Mouse (Mus musculus): ENCODE measurements around the gene Retreg1. TPM values are rescaled to one million over a fixed set of nuclear protein-coding genes. Genes with fewer than 3 reads are reported as not detected.
A peak's percentile ranks its signal among the peaks of the same experiment; 100 is the strongest.

Retreg1 gene
- polyA plus RNA-seq, 1 experiment, result 24.3 TPM

- no peak for TF ChIP-seq CTCF (IDR thresholded peaks at IDR 0.05; ENCODE audit: extremely low read depth, insufficient read depth, low read length)
- Histone ChIP-seq H3K4me3 (ENCODE audit: insufficient read depth, low read length) (no peak overlapping the region), H3K27ac (ENCODE audit: insufficient read depth, low read length) (no peak overlapping the region), H3K4me1 (ENCODE audit: control insufficient read depth, insufficient read depth, low read length) (peaks cover 21% of the 10 kb centered on the region)
Measured at GRCm38 (mm10) chr15:25930657-25931056, 87.7 kb downstream of the Retreg1 start.

- Histone ChIP-seq H3K27ac (ENCODE audit: insufficient read depth, low read length) (no peak overlapping the region), H3K4me3 (ENCODE audit: insufficient read depth, low read length) (no peak overlapping the region), H3K4me1 (ENCODE audit: control insufficient read depth, insufficient read depth, low read length) (peaks cover 19% of the 10 kb centered on the region)
- TF ChIP-seq CTCF (IDR thresholded peaks at IDR 0.05; ENCODE audit: extremely low read depth, insufficient read depth, low read length), result no peak
- no peak for TF ChIP-seq POLR2A (IDR thresholded peaks at IDR 0.05; ENCODE audit: extremely low read depth, insufficient read depth, low read length)
Measured at GRCm38 (mm10) chr15:25932497-25932896, 89.5 kb downstream of the Retreg1 start.

GRCm38 (mm10) chr15:25932937-25933684 is 90.1 kb downstream of the Retreg1 start:
- no peak overlapping the region for H3K4me3 ChIP-seq (ENCODE audit: insufficient read depth, low read length)
- H3K27ac ChIP-seq (ENCODE audit: insufficient read depth, low read length), result no peak overlapping the region
- H3K4me1 ChIP-seq (ENCODE audit: control insufficient read depth, insufficient read depth, low read length), result peaks cover 19% of the 10 kb centered on the region
- no peak for TF ChIP-seq POLR2A (IDR thresholded peaks at IDR 0.05; ENCODE audit: extremely low read depth, insufficient read depth, low read length)
- no peak for TF ChIP-seq CTCF (IDR thresholded peaks at IDR 0.05; ENCODE audit: extremely low read depth, insufficient read depth, low read length)

- H3K4me1 ChIP-seq (ENCODE audit: control insufficient read depth, insufficient read depth, low read length), result peaks cover 18% of the 10 kb centered on the region
- H3K27ac ChIP-seq (ENCODE audit: insufficient read depth, low read length), result no peak overlapping the region
- no peak overlapping the region for H3K4me3 ChIP-seq (ENCODE audit: insufficient read depth, low read length)
- no peak for TF ChIP-seq POLR2A (IDR thresholded peaks at IDR 0.05; ENCODE audit: extremely low read depth, insufficient read depth, low read length)
- no peak for TF ChIP-seq CTCF (IDR thresholded peaks at IDR 0.05; ENCODE audit: extremely low read depth, insufficient read depth, low read length)
Measured at GRCm38 (mm10) chr15:25933685-25934108, 90.7 kb downstream of the Retreg1 start.

GRCm38 (mm10) chr15:25934411-25934810 is 91.4 kb downstream of the Retreg1 start:
- Histone ChIP-seq H3K27ac (ENCODE audit: insufficient read depth, low read length) (no peak overlapping the region), H3K4me3 (ENCODE audit: insufficient read depth, low read length) (no peak overlapping the region), H3K4me1 (ENCODE audit: control insufficient read depth, insufficient read depth, low read length) (peaks cover 16% of the 10 kb centered on the region)
- TF ChIP-seq POLR2A (IDR thresholded peaks at IDR 0.05; ENCODE audit: extremely low read depth, insufficient read depth, low read length) (no peak), CTCF (IDR thresholded peaks at IDR 0.05; ENCODE audit: extremely low read depth, insufficient read depth, low read length) (no peak)

GRCm38 (mm10) chr15:25938496-25938895 is 95.5 kb downstream of the Retreg1 start:
- TF ChIP-seq POLR2A (IDR thresholded peaks at IDR 0.05; ENCODE audit: extremely low read depth, insufficient read depth, low read length) (no peak), CTCF (IDR thresholded peaks at IDR 0.05; ENCODE audit: extremely low read depth, insufficient read depth, low read length) (no peak)
- H3K4me1 ChIP-seq (ENCODE audit: control insufficient read depth, insufficient read depth, low read length), result peaks cover 8% of the 10 kb centered on the region
- no peak overlapping the region for H3K4me3 ChIP-seq (ENCODE audit: insufficient read depth, low read length)
- H3K27ac ChIP-seq (ENCODE audit: insufficient read depth, low read length), result no peak overlapping the region

- Histone ChIP-seq H3K4me3 (ENCODE audit: insufficient read depth, low read length) (no peak overlapping the region), H3K27ac (ENCODE audit: insufficient read depth, low read length) (no peak overlapping the region), H3K4me1 (ENCODE audit: control insufficient read depth, insufficient read depth, low read length) (no peaks in the 10 kb centered on the region)
- 0 out of 2 replicates have a peak, but pooled peaks have one; percentile 11 for TF ChIP-seq CTCF (IDR thresholded peaks at IDR 0.05; ENCODE audit: extremely low read depth, insufficient read depth, low read length)
- TF ChIP-seq POLR2A (IDR thresholded peaks at IDR 0.05; ENCODE audit: extremely low read depth, insufficient read depth, low read length), result no peak
Measured at GRCm38 (mm10) chr15:25940397-25941377, 97.7 kb downstream of the Retreg1 start.

- no peak overlapping the region for H3K4me3 ChIP-seq (ENCODE audit: insufficient read depth, low read length)
- H3K27ac ChIP-seq (ENCODE audit: insufficient read depth, low read length), result no peak overlapping the region
- TF ChIP-seq CTCF (IDR thresholded peaks at IDR 0.05; ENCODE audit: extremely low read depth, insufficient read depth, low read length) (no peak), POLR2A (IDR thresholded peaks at IDR 0.05; ENCODE audit: extremely low read depth, insufficient read depth, low read length) (no peak)
- no peaks in the 10 kb centered on the region for H3K4me1 ChIP-seq (ENCODE audit: control insufficient read depth, insufficient read depth, low read length)
Measured at GRCm38 (mm10) chr15:25941514-25941913, 98.5 kb downstream of the Retreg1 start.

GRCm38 (mm10) chr15:25942415-25942814 is 99.4 kb downstream of the Retreg1 start:
- H3K27ac ChIP-seq (ENCODE audit: insufficient read depth, low read length), result no peak overlapping the region
- H3K4me3 ChIP-seq (ENCODE audit: insufficient read depth, low read length), result no peak overlapping the region
- TF ChIP-seq CTCF (IDR thresholded peaks at IDR 0.05; ENCODE audit: extremely low read depth, insufficient read depth, low read length) (no peak), POLR2A (IDR thresholded peaks at IDR 0.05; ENCODE audit: extremely low read depth, insufficient read depth, low read length) (no peak)
- no peaks in the 10 kb centered on the region for H3K4me1 ChIP-seq (ENCODE audit: control insufficient read depth, insufficient read depth, low read length)

All from cortical plate, adult 2 months (tissue).